Mouse (Mus musculus): ENCODE results near the gene Sh2d3c. TPM values are rescaled to one million over a fixed set of nuclear protein-coding genes. Genes with fewer than 3 reads are reported as not detected.

Gene Sh2d3c
- total and polyA plus RNA-seq, 2 experiments from 2014 or later, result 46.2 to 54.4 TPM

- TF ChIP-seq CTCF (IDR thresholded peaks at IDR 0.05), result no peak
- Histone ChIP-seq H3K4me2 (ENCODE audit: low read depth, low read length, poor library complexity, severe bottlenecking) (no peak overlapping the region), H3K9ac (replicated peaks; ENCODE audit: low read length, poor library complexity, severe bottlenecking) (no peak overlapping the region), H3K4me1 (ENCODE audit: insufficient read depth, low read length) (no peaks in the 10 kb centered on the region), H3K4me3 (ENCODE audit: low read depth, low read length) (no peak overlapping the region), H3K36me3 (ENCODE audit: insufficient read depth, low read length) (no peaks in the 10 kb centered on the region), H3K9me3 (ENCODE audit: low read length) (no peaks in the 10 kb centered on the region), H3K27me3 (ENCODE audit: insufficient read depth, low read length) (no peaks in the 10 kb centered on the region), H3K27ac (ENCODE audit: low read depth, low read length) (no peak overlapping the region)
- no peak for ATAC-seq (ENCODE audit: low FRiP score)
- no peak for DNase-seq (ENCODE audit: low spot score)
- 80% methylated on average over 16 of the region's 16 CpGs for WGBS
Observed at GRCm38 (mm10) chr2:32724832-32725790, 4.3 kb downstream of the Sh2d3c start.

GRCm38 (mm10) chr2:32727435-32727834 lies 6.6 kb downstream of the Sh2d3c start:
- Histone ChIP-seq H3K9me3 (ENCODE audit: low read length) (no peaks in the 10 kb centered on the region), H3K9ac (replicated peaks; ENCODE audit: low read length, poor library complexity, severe bottlenecking) (peak overlapping the region; percentile 44; the same call in 1 of the 2 replicates), H3K27me3 (ENCODE audit: insufficient read depth, low read length) (no peaks in the 10 kb centered on the region), H3K4me1 (ENCODE audit: insufficient read depth, low read length) (no peaks in the 10 kb centered on the region), H3K36me3 (ENCODE audit: insufficient read depth, low read length) (no peaks in the 10 kb centered on the region), H3K4me3 (ENCODE audit: low read depth, low read length) (peak overlapping the region; percentile 27), H3K27ac (ENCODE audit: low read depth, low read length) (peak overlapping the region; percentile 38; the same call in 1 of the 2 replicates), H3K4me2 (ENCODE audit: low read depth, low read length, poor library complexity, severe bottlenecking) (peak overlapping the region; percentile 51)
- TF ChIP-seq CTCF (IDR thresholded peaks at IDR 0.05), result no peak
- peak; percentile 95 for ATAC-seq (ENCODE audit: low FRiP score)
- peak; percentile 95 for DNase-seq (ENCODE audit: low spot score)
- 1% methylated on average over 16 of the region's 16 CpGs for WGBS

GRCm38 (mm10) chr2:32728463-32728862 lies 7.6 kb downstream of the Sh2d3c start:
- TF ChIP-seq CTCF (IDR thresholded peaks at IDR 0.05), result no peak
- no peak overlapping the region for H3K27ac ChIP-seq (ENCODE audit: low read depth, low read length)
- ATAC-seq (ENCODE audit: low FRiP score) (no peak), DNase-seq (ENCODE audit: low spot score) (no peak)
- H3K27me3 ChIP-seq (ENCODE audit: insufficient read depth, low read length), result no peaks in the 10 kb centered on the region
- WGBS, result 60% methylated on average over 7 of the region's 7 CpGs
- H3K9ac ChIP-seq (replicated peaks; ENCODE audit: low read length, poor library complexity, severe bottlenecking), result no peak overlapping the region
- H3K4me3 ChIP-seq (ENCODE audit: low read depth, low read length), result peak overlapping the region; percentile 6; the same call in 1 of the 2 replicates
- no peaks in the 10 kb centered on the region for H3K4me1 ChIP-seq (ENCODE audit: insufficient read depth, low read length)
- no peaks in the 10 kb centered on the region for H3K9me3 ChIP-seq (ENCODE audit: low read length)
- H3K4me2 ChIP-seq (ENCODE audit: low read depth, low read length, poor library complexity, severe bottlenecking), result peak overlapping the region; percentile 18
- no peaks in the 10 kb centered on the region for H3K36me3 ChIP-seq (ENCODE audit: insufficient read depth, low read length)

- Histone ChIP-seq H3K4me1 (ENCODE audit: insufficient read depth, low read length) (no peaks in the 10 kb centered on the region), H3K9me3 (ENCODE audit: low read length) (no peaks in the 10 kb centered on the region), H3K4me2 (ENCODE audit: low read depth, low read length, poor library complexity, severe bottlenecking) (0 out of 2 replicates have a peak overlapping the region, but pooled peaks have one; percentile 2), H3K36me3 (ENCODE audit: insufficient read depth, low read length) (no peaks in the 10 kb centered on the region), H3K9ac (replicated peaks; ENCODE audit: low read length, poor library complexity, severe bottlenecking) (no peak overlapping the region), H3K27me3 (ENCODE audit: insufficient read depth, low read length) (no peaks in the 10 kb centered on the region), H3K4me3 (ENCODE audit: low read depth, low read length) (no peak overlapping the region), H3K27ac (ENCODE audit: low read depth, low read length) (no peak overlapping the region)
- no peak for TF ChIP-seq CTCF (IDR thresholded peaks at IDR 0.05)
- ATAC-seq (ENCODE audit: low FRiP score) (no peak), DNase-seq (ENCODE audit: low spot score) (no peak)
- 79% methylated on average over 4 of the region's 4 CpGs for WGBS
Observed at GRCm38 (mm10) chr2:32729547-32729946, 8.7 kb downstream of the Sh2d3c start.

GRCm38 (mm10) chr2:32730854-32731253 lies 10.0 kb downstream of the Sh2d3c start:
- no peak overlapping the region for H3K4me2 ChIP-seq (ENCODE audit: low read depth, low read length, poor library complexity, severe bottlenecking)
- no peaks in the 10 kb centered on the region for H3K36me3 ChIP-seq (ENCODE audit: insufficient read depth, low read length)
- DNase-seq (ENCODE audit: low spot score) (no peak), ATAC-seq (ENCODE audit: low FRiP score) (no peak)
- no peak for TF ChIP-seq CTCF (IDR thresholded peaks at IDR 0.05)
- H3K9ac ChIP-seq (replicated peaks; ENCODE audit: low read length, poor library complexity, severe bottlenecking), result no peak overlapping the region
- no peaks in the 10 kb centered on the region for H3K4me1 ChIP-seq (ENCODE audit: insufficient read depth, low read length)
- no peak overlapping the region for H3K4me3 ChIP-seq (ENCODE audit: low read depth, low read length)
- H3K9me3 ChIP-seq (ENCODE audit: low read length), result no peaks in the 10 kb centered on the region
- no peaks in the 10 kb centered on the region for H3K27me3 ChIP-seq (ENCODE audit: insufficient read depth, low read length)
- no peak overlapping the region for H3K27ac ChIP-seq (ENCODE audit: low read depth, low read length)
- WGBS, result 55% methylated on average over 11 of the region's 11 CpGs

- no peaks in the 10 kb centered on the region for H3K4me1 ChIP-seq (ENCODE audit: insufficient read depth, low read length)
- H3K4me2 ChIP-seq (ENCODE audit: low read depth, low read length, poor library complexity, severe bottlenecking), result no peak overlapping the region
- H3K36me3 ChIP-seq (ENCODE audit: insufficient read depth, low read length), result no peaks in the 10 kb centered on the region
- no peak overlapping the region; the same call in 1 of the 2 replicates for H3K9ac ChIP-seq (replicated peaks; ENCODE audit: low read length, poor library complexity, severe bottlenecking)
- H3K27ac ChIP-seq (ENCODE audit: low read depth, low read length), result no peak overlapping the region
- WGBS, result 74% methylated on average over 4 of the region's 4 CpGs
- no peak for TF ChIP-seq CTCF (IDR thresholded peaks at IDR 0.05)
- H3K27me3 ChIP-seq (ENCODE audit: insufficient read depth, low read length), result no peaks in the 10 kb centered on the region
- H3K4me3 ChIP-seq (ENCODE audit: low read depth, low read length), result no peak overlapping the region
- H3K9me3 ChIP-seq (ENCODE audit: low read length), result no peaks in the 10 kb centered on the region
- ATAC-seq (ENCODE audit: low FRiP score) (no peak), DNase-seq (ENCODE audit: low spot score) (no peak)
Observed at GRCm38 (mm10) chr2:32731911-32732310, 11.1 kb downstream of the Sh2d3c start.
